Mouse (Mus musculus) thymus, adult 2 months (tissue): ENCODE results near the gene Snapin.

Experiments used
- CTCF ChIP-seq: fragments of 200-500 bp; IDR thresholded peaks from 2 replicates; pipeline ENCODE4 v1.5.1; 2012; ENCODE audit warnings: mild to moderate bottlenecking, control low read depth, low read length, moderate library complexity, borderline replicate concordance; ENCODE audit not compliant: control insufficient read depth, poor library complexity, insufficient read depth; ENCODE audit errors: extremely low read depth
- POLR2A ChIP-seq: fragments of 200-500 bp; IDR thresholded peaks from 2 replicates; pipeline ENCODE4 v1.6.1; 2012; ENCODE audit warnings: mild to moderate bottlenecking, low read length, control low read depth, moderate library complexity; ENCODE audit not compliant: control insufficient read depth, poor library complexity, insufficient read depth; ENCODE audit errors: extremely low read depth

DNA sequence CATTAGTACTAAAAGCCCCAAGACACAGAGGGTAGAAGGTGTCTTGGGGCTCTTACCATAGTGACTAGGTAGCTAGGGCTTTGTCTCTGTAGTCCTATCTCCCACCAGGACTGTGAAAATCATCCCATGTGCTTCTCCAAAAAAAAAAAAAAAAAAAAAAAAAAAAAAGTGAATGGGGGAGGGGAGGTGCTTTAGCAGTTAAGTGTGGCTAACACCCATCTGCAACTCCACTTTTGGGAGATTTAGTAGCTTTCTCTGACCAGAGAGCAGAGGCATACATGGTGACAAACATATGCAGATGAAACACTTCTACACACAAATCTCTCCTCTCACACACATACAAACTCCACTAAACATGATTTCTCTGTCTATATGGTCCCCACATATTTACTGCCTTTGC is 6.8 kb upstream of the Snapin start:
- TF ChIP-seq CTCF (no peak), POLR2A (no peak)
